Mouse (Mus musculus) lung, postnatal 0 days (tissue): ENCODE measurements at regions not wholly inside any gene's neighbourhood (a gene's known extent, or its start where the extent isn't known, plus 50 kb on each side); places are given as distances from the start of the nearest gene placed in this dataset.

Source experiments
- CTCF ChIP-seq: IDR thresholded peaks from 2 replicates; pipeline ENCODE4 v1.5.1; 2016; ENCODE audit warnings: antibody characterized with exemption, mild to moderate bottlenecking
- EP300 ChIP-seq: IDR thresholded peaks from 2 replicates; pipeline ENCODE4 v1.6.1; 2016; ENCODE audit warnings: antibody characterized with exemption, mild to moderate bottlenecking, control low read depth

DNA sequence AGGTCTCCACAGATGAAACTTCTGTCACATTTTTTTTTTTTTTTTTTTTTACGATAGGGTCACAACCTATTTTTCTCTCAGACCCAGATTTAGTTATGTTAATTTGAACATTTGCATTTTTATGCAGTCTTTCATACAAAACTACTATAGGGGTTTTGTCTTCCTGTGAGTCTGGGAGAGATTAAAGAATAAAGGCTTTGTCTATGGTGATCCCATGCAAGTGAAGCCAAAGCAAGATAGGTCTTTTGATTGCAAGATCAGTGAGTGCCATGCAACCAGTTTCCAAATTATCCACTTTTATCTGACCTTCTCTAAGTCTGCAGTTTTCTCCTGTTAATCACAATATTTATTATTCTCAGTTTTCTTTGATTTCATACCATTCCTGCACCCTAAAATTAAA, 234.7 kb downstream of the Kif2b start:
- TF ChIP-seq CTCF (no peak), EP300 (no peak)
